Mouse (Mus musculus): Measurements from ENCODE around the gene Rab25.

DNA sequence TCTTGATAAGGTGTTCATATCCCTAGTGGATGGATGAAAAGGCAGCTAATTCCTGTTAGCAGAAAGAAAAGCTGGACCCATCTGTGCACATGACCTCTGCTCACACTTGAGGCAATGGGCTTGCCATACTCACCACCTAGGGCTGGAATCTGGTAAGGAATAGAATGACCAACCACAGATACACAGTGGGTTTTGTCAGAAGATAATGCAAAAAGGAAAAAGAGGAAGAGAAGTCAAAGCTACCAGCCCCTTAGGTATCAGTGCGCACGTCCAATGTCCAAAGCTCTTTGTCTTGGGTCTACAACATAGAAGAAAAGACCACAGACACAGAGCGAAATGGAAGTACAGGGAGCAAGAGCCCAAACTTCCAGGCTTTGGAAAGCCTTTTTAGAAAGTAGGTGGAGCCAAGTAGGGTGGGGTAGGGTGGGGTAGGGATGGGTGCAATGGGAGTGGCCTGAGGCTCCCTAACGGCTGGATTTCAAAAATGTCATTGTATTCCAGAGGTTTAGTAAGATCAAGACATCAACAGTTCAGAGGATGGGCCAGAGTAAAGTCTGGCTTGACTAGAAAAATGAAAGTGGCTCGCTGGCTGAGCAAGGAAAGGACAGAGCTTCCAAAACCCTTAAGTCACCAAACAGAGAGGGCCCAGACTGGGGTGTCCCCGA, 46.6 kb downstream of the Rab25 start:
- TF ChIP-seq CTCF (IDR thresholded peaks at IDR 0.05; ENCODE audit: low read depth, low read length) (no peak), GATA1 (IDR thresholded peaks at IDR 0.05; ENCODE audit: borderline replicate concordance, low read length) (no peak), TAL1 (conservative IDR thresholded peaks at IDR 0.05; ENCODE audit: low read depth, low read length) (no peak), POLR2AphosphoS5 (IDR thresholded peaks at IDR 0.05; ENCODE audit: insufficient replicate concordance, low read depth, low read length) (no peak)
